Mouse (Mus musculus) kidney, embryonic 16.5 days (tissue): ENCODE measurements around the gene Rapgef5. TPM values are rescaled to one million over a fixed set of nuclear protein-coding genes. Genes with fewer than 3 reads are reported as not detected.
A peak's percentile ranks its signal among the peaks of the same experiment; 100 is the strongest.

Source experiments
- ATAC-seq: fragments of 200-750 bp; cut with Nextera tagmentation; 2 replicates; pipeline ENCODE4 v1.8.0; 2017; ENCODE audit warnings: moderate TSS enrichment; ENCODE audit not compliant: low FRiP score, low TSS enrichment
- H3K27ac ChIP-seq: fragments of 300-500 bp; sonication (generic); 2 replicates; pipeline ENCODE4 v1.5.1; 2014; ENCODE audit warnings: low read length
- H3K27me3 ChIP-seq: fragments of 300-500 bp; sonication (generic); 2 replicates; pipeline ENCODE4 v1.6.1; 2014; ENCODE audit warnings: low read length, control low read depth, mixed read lengths; ENCODE audit not compliant: insufficient read depth
- H3K36me3 ChIP-seq: fragments of 300-500 bp; sonication (generic); 2 replicates; pipeline ENCODE4 v1.6.1; 2014; ENCODE audit warnings: low read length, control low read depth, mixed read lengths; ENCODE audit not compliant: insufficient read depth
- H3K4me1 ChIP-seq: fragments of 300-500 bp; sonication (generic); 2 replicates; pipeline ENCODE4 v1.6.1; 2014; ENCODE audit warnings: low read length, control low read depth, mixed read lengths; ENCODE audit not compliant: insufficient read depth
- H3K4me2 ChIP-seq: fragments of 300-500 bp; sonication (generic); replicated peaks from 2 replicates; pipeline ENCODE4 v1.6.1; 2014; ENCODE audit warnings: low read depth, low read length
- H3K4me3 ChIP-seq: fragments of 300-500 bp; sonication (generic); 2 replicates; pipeline ENCODE4 v1.5.1; 2014; ENCODE audit warnings: mild to moderate bottlenecking, low read length
- H3K9ac ChIP-seq: fragments of 300-500 bp; sonication (generic); replicated peaks from 2 replicates; pipeline ENCODE4 v1.6.1; 2014; ENCODE audit warnings: low read length
- H3K9me3 ChIP-seq: fragments of 300-500 bp; sonication (generic); 2 replicates; pipeline ENCODE4 v1.6.1; 2016; ENCODE audit warnings: low read length, control low read depth
- WGBS: fragments of 180-500 bp; shearing (Covaris S2); extraction: QIAGEN DNeasy Blood & Tissue Kit; methylation state at CpG from one replicate; pipeline ENCODE4 v1.1.7; 2014; 5-methylcytosine and 5-hydroxymethylcytosine counted together
- polyA plus RNA-seq: library from polyadenylated mRNA; unstranded; fragments of >200 nt; fragmentation: Nextera tagmentation; extraction: Ambion mirVana; gene quantifications from 2 replicates; pipeline ENCODE4 v1.2.1, GENCODE M21; 2015

Gene Rapgef5
- polyA plus RNA-seq, 1 experiment from 2014 or later = 15.5 TPM

DNA sequence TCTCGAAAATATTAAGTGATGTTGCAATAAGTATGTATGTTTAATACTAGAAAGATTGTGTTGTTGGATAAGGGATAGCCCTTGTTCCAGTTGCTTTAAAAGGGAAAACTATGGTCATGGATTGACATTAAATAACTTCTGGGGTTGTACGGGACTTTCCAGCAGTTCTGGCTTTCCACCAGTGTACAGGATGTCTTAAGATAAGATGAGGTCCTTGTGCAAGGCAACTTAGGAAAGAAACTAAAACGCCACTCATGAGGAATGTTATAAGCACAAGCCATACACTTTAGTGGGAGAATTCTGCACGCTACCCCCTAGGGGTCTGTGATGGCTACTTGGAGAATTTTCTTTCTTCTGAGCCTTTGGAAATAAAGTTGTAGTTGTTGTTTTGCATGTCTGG is 140.7 kb downstream of the Rapgef5 start:
- ATAC-seq = no peak
- no peaks in the 10 kb centered on the region for H3K36me3 ChIP-seq
- peak overlapping the region; percentile 15; the same call in 1 of the 2 replicates for H3K27ac ChIP-seq
- H3K4me1 ChIP-seq = no peaks in the 10 kb centered on the region
- no peak overlapping the region for H3K4me3 ChIP-seq
- no peaks in the 10 kb centered on the region for H3K27me3 ChIP-seq
- WGBS = 77% methylated on average over 4 of the region's 4 CpGs
- no peak overlapping the region for H3K9ac ChIP-seq
- no peak overlapping the region; the same call in 1 of the 2 replicates for H3K4me2 ChIP-seq
- no peaks in the 10 kb centered on the region for H3K9me3 ChIP-seq

DNA sequence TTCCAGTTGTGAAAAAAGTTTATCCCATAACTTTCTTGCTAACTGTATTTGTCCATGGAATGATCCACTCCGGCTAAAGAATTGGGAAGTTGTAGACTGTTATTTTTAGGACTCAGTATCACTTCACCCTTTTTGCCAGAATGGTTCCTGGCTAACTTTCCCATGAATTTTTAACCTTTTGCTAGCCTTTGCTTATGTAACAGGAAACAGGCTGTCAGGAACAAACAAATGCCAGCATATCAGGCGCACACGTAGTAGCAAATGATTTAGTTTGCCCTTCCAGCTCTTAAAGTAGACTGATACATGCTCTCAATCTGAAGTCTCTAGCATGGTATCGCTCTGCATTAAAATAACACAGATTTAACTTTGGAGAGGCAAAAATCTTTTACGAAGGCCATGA is 141.5 kb downstream of the Rapgef5 start:
- Histone ChIP-seq H3K36me3 (no peaks in the 10 kb centered on the region), H3K9ac (no peak overlapping the region; the same call in 1 of the 2 replicates), H3K4me1 (no peaks in the 10 kb centered on the region), H3K4me3 (peak overlapping the region; percentile 37), H3K9me3 (no peaks in the 10 kb centered on the region), H3K4me2 (0 out of 2 replicates have a peak overlapping the region, but pooled peaks have one; percentile 21), H3K27me3 (no peaks in the 10 kb centered on the region), H3K27ac (peak overlapping the region; percentile 66; the same call in 1 of the 2 replicates)
- ATAC-seq = no peak
- 57% methylated on average over 5 of the region's 5 CpGs for WGBS

DNA sequence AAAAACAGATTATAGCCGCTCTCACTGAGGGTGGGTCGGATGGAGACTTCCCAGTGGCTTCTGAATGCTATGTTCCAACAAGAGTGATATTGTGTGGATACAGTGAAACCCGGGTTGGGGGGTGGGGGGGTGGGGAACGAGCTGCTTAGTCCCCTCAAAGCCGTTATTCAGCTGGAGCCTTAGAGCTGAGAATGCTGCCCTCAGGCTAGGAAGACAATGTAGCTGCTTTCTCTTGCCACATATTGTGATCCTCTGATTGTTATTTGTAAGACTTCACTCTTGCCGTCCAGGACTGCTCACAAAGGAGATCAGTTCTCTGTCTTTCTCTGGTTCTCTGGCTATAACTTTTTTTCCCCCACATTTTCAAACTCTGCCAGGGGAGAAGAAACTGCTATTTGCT is 142.5 kb downstream of the Rapgef5 start:
- H3K4me1 ChIP-seq = no peaks in the 10 kb centered on the region
- ATAC-seq = no peak
- WGBS = 54% methylated on average over 6 of the region's 6 CpGs
- H3K27me3 ChIP-seq = no peaks in the 10 kb centered on the region
- H3K9me3 ChIP-seq = no peaks in the 10 kb centered on the region
- H3K4me3 ChIP-seq = peak overlapping the region; percentile 37
- peak overlapping the region; percentile 54 for H3K9ac ChIP-seq
- H3K36me3 ChIP-seq = no peaks in the 10 kb centered on the region
- H3K4me2 ChIP-seq = peak overlapping the region; percentile 3; the same call in 1 of the 2 replicates
- no peak overlapping the region for H3K27ac ChIP-seq

DNA sequence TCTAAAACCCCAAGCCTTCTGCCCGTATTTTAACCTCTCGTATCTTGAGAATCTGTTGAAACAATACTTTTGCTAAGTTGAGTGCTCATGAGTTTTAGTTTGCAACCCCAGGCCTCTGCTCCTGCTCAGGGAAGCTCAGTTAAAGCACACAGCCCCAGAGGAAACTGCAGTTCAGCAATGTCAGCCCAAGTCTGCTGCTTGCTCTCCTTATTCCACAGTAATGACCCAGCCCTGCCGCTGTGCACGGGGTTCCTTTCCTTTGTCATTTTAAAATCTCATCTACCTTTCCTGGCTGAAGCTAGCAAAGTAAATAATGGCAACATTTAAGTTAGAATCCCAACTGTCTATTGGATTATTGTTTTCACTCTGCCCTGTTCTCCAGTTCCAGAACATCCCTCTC is 144.1 kb downstream of the Rapgef5 start:
- Histone ChIP-seq H3K4me3 (peak overlapping the region; percentile 37), H3K36me3 (no peaks in the 10 kb centered on the region), H3K4me2 (peak overlapping the region; percentile 3), H3K9ac (no peak overlapping the region), H3K27me3 (no peaks in the 10 kb centered on the region), H3K27ac (no peak overlapping the region), H3K9me3 (no peaks in the 10 kb centered on the region), H3K4me1 (0 out of 2 replicates have a peak, but pooled peaks cover 4% of the 10 kb centered on the region)
- 33% methylated on average over 4 of the region's 4 CpGs for WGBS
- ATAC-seq = no peak

DNA sequence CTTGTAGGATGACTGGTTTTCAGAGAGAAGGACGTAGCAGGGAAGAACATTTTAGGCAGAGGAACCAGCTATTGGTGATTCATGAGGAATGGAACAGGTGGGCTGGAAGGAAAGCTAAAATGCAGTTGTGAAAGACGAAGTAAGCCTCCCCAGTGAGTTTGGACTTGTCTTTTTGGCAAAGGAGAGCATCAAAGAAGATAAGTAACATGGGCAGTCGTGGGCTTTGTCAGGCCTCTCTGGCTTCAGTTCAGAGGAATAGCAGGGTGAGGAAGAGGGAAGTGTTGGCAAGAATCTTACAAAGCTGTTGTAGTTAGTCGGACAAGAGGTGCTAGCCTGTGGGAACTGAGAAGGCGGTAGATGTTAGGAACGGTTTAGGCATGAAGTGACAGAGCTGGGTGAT is 145.6 kb downstream of the Rapgef5 start:
- 77% methylated on average over 6 of the region's 6 CpGs for WGBS
- H3K4me3 ChIP-seq = no peak overlapping the region
- no peaks in the 10 kb centered on the region for H3K9me3 ChIP-seq
- 0 out of 2 replicates have a peak, but pooled peaks cover 4% of the 10 kb centered on the region for H3K4me1 ChIP-seq
- no peak overlapping the region for H3K9ac ChIP-seq
- H3K36me3 ChIP-seq = no peaks in the 10 kb centered on the region
- no peaks in the 10 kb centered on the region for H3K27me3 ChIP-seq
- H3K4me2 ChIP-seq = peak overlapping the region; percentile 20; the same call in 1 of the 2 replicates
- ATAC-seq = no peak
- H3K27ac ChIP-seq = no peak overlapping the region

DNA sequence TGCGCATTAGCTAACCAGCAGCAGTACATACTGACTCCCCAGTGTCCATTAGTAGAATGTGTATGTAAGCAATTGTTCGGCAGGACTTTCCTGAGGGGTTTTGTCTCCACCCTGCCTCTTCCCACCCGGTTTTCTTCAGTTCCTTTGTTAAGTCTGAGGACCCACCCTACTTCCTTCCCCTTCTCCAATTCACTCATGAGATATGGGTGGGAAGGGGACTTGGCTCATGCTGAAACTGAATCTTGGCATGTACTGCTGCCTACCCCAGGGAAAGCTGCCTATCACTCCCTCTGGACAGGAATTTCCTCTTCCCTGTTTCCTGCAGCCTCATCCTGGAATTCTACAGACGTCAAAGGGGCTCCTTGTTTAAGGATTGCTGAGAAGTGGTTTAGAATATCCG is 147.4 kb downstream of the Rapgef5 start:
- Histone ChIP-seq H3K27ac (0 out of 2 replicates have a peak overlapping the region, but pooled peaks have one; percentile 23), H3K4me2 (no peak overlapping the region), H3K9me3 (no peaks in the 10 kb centered on the region), H3K27me3 (no peaks in the 10 kb centered on the region), H3K36me3 (no peaks in the 10 kb centered on the region), H3K9ac (no peak overlapping the region), H3K4me1 (0 out of 2 replicates have a peak, but pooled peaks cover 4% of the 10 kb centered on the region), H3K4me3 (no peak overlapping the region)
- WGBS = 56% methylated on average over 5 of the region's 5 CpGs
- peak; percentile 78 for ATAC-seq

DNA sequence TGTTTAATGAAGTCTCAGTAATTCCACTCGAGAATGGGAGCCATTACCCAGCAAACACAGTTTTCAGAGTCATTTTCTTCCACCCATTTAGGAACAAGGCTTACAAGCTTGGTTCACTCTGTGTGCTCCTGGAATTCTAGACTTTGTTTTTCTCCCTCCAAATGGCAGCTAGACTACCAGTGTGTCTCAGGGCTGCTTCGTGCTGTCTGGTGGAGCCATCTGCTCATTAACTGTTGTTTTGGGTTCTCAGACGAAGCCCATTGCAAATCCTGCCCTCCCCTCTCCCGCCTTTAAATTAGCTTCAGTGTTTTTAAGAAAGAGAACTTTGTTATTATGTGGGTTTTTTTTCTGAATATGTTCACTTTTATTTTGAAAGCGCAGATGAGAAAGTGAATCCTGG is 148.4 kb downstream of the Rapgef5 start:
- Histone ChIP-seq H3K27ac (0 out of 2 replicates have a peak overlapping the region, but pooled peaks have one; percentile 38), H3K4me1 (peaks cover 9% of the 10 kb centered on the region), H3K4me3 (no peak overlapping the region), H3K9me3 (no peaks in the 10 kb centered on the region), H3K9ac (no peak overlapping the region), H3K27me3 (no peaks in the 10 kb centered on the region), H3K4me2 (no peak overlapping the region), H3K36me3 (no peaks in the 10 kb centered on the region)
- 46% methylated on average over 5 of the region's 5 CpGs for WGBS
- ATAC-seq = no peak

DNA sequence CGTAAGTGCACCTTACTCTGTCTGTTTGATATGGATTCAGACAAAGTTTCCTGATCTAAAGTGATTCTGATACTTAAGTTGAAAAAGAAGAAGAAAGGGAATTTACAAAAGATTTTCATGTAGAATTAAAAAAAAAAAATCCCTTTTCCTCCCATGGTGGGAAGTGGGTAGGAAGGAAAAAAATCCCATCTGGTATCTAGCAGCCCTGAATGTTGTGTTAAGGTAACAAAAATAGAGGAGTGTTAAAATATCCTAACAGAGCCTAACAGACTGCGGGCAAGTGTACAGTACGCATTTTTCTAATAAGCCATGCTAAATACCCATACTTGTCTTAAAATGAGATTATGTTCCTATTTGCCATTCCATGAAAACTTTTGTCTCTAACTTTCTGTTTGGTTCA is 150.1 kb downstream of the Rapgef5 start:
- no peak for ATAC-seq
- Histone ChIP-seq H3K4me1 (peaks cover 9% of the 10 kb centered on the region), H3K36me3 (no peaks in the 10 kb centered on the region), H3K4me2 (no peak overlapping the region), H3K4me3 (no peak overlapping the region), H3K9ac (no peak overlapping the region), H3K27ac (no peak overlapping the region), H3K27me3 (no peaks in the 10 kb centered on the region), H3K9me3 (no peaks in the 10 kb centered on the region)
- 96% methylated on average over 3 of the region's 3 CpGs for WGBS

DNA sequence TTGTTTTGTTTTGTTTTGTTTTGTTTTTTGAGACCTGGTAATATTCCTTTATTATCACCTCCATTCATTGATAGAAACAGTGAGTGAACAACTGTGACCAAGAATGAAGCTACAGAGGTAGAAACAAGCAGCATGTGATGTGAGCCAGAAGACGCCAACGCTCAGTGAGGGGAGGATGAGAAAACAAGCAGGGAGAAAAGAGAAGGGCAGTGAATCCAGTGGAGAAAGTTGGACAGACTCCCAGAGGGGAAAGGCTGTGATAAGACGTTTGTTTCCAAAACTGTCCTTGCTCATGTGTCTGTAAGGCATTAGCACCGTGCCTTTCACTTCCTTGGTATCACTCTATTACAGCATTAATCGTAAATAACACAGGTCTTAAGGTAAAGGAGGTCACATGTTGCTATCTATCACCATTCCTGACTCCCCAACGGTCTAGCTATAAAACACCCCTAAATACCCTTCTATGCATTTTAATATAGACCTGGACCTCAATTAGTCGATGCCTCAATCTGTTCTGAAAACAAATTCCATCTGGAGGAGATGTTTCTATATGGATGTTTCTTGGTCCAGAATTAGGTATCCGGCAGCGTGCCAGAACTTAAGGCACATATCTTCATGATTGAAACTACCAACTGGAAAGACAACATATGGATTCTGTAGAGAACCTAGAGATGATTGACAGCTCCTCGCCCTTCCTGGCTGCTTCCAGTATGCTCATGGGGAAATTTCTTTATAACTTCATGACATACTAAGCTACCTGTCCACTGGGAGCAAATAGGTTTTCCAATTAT is 153.5 kb downstream of the Rapgef5 start:
- H3K27me3 ChIP-seq = no peaks in the 10 kb centered on the region
- H3K4me2 ChIP-seq = no peak overlapping the region
- H3K9me3 ChIP-seq = no peaks in the 10 kb centered on the region
- 56% methylated on average over 10 of the region's 10 CpGs for WGBS
- no peaks in the 10 kb centered on the region for H3K36me3 ChIP-seq
- no peak for ATAC-seq
- peaks cover 9% of the 10 kb centered on the region for H3K4me1 ChIP-seq
- H3K9ac ChIP-seq = no peak overlapping the region
- no peak overlapping the region for H3K27ac ChIP-seq
- H3K4me3 ChIP-seq = no peak overlapping the region

DNA sequence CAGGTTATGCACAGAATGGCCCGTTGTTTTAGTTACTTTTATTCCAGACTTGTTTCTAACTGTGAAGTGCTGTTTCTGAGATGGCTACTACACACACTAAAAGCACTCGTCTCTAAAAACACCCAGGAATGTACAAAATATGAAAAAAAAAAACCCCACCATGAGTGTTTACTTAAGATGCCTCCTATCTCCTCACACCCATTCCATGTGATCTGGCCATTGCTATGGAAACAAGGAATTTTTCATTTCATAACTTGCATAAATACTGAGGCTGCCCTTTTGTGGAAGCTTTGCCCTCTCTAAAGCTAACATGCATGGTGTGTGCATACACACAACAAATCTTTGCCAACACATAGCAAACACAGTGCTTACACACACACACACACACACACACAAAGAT is 156.9 kb downstream of the Rapgef5 start:
- no peak overlapping the region for H3K27ac ChIP-seq
- H3K4me1 ChIP-seq = peaks cover 5% of the 10 kb centered on the region
- no peak overlapping the region for H3K4me3 ChIP-seq
- no peak for ATAC-seq
- H3K27me3 ChIP-seq = no peaks in the 10 kb centered on the region
- H3K36me3 ChIP-seq = no peaks in the 10 kb centered on the region
- no peak overlapping the region for H3K4me2 ChIP-seq
- WGBS = 60% methylated on average over 2 of the region's 2 CpGs
- H3K9ac ChIP-seq = no peak overlapping the region
- H3K9me3 ChIP-seq = no peaks in the 10 kb centered on the region
